Mouse (Mus musculus) erythroblast, embryonic 14.5 days (primary cell): Measurements from ENCODE around the gene Enho.

Source experiments
- GATA1 ChIP-seq: IDR thresholded peaks from 2 replicates; pipeline ENCODE4 v1.6.1; 2012; ENCODE audit warnings: low read length, inconsistent platforms, mixed read lengths
- TAL1 ChIP-seq: IDR thresholded peaks from 3 replicates; pipeline ENCODE4 v1.6.1; 2012; ENCODE audit warnings: low read length, inconsistent platforms, mixed read lengths

DNA sequence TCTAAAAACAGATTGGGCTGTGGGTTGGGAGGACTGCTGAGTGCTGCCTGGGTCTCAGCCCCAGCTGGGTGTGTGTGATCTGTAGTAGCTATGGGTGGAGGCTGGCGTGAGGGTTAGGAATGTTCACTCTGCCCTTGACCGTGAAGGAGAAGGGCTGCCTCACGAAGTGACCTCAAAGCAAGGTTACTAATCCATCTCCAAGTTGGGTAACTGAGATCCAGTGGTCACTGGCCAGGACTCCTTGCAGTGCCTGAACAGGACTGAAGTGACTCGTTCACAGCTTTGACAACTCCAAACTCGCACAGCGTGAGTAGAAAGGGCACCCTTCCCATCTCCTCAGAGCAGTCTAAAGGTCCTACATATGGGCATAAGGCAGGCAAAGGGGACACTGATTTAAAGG is 38.7 kb upstream of the Enho start:
- TF ChIP-seq TAL1 (no peak), GATA1 (no peak)
